Mouse (Mus musculus): ENCODE data around the gene Rasl10a. TPM values are rescaled to one million over a fixed set of nuclear protein-coding genes. Genes with fewer than 3 reads are reported as not detected.

Gene Rasl10a
- polyA plus RNA-seq, 1 experiment, result 6.9 TPM

DNA sequence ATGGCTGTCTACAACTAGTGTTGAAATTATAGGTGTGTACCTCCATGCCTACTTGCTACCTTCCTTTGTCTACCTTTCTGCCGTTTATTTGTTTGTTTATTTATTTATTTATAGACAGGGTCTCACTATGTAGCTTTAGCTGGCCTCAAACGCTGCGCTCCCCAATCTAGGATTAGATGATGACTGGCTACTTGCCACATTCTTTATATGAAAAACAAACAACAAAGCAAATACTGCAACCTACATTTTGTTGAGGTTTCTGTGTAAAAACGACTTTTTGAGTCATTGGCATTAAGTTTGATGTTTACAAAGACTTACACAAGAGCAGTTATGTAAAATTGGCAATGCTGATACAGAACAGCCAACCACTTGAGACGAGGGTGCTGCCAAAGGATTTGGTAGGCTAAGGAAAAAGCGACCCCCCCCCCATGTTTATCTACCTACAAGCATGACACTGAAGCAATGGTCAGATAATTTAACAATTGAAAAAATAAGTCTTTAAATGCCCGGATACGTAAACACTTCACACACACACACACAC is 38.6 kb downstream of the Rasl10a start:
- peaks cover 9% of the 10 kb centered on the region for H3K4me1 ChIP-seq (ENCODE audit: control insufficient read depth, insufficient read depth, low read length)
- DNase-seq, result no peak
- H3K4me3 ChIP-seq (replicated peaks; ENCODE audit: extremely low read depth, low read depth, low read length), result no peak overlapping the region
- TF ChIP-seq POLR2A (IDR thresholded peaks at IDR 0.05; ENCODE audit: borderline replicate concordance, extremely low read depth, low read depth, low read length) (no peak), CTCF (IDR thresholded peaks at IDR 0.05; ENCODE audit: insufficient read depth, low read length) (no peak)
- 20% methylated on average over 8 of the region's 8 CpGs for WGBS

DNA sequence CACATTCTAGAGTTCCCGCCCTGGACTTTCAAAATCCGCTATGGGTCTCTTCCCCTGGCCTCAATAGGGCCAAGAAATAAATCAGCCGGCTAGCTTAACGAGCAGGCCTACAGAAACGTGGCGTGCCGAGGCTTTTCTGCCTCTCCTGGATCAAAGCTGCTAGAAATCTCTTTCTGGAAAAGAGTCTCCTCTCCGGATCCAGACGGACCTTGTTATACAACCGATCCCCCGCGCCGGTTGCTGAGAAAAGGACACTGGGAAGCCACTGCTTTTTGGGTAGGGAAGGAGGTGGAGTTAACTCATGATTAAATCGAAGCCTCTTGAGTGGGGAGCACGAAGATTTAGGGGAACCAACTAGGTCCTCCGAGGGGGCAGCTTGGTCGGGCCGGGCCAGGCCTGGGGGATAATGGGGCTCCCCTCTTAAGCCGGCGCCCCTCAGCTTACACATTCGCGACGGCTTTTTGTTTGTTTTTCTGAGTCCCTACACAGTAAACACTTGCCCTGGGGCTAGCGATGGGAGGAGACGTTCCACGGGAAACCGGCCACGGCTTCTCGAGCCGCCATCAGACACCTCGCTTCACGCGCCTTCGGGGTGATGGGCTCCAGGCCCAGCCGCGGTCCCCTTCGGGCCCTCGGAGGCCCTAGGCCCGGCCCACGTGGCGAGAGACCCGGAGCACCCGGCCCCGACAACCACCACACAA is 40.3 kb downstream of the Rasl10a start:
- peak overlapping the region; percentile 89 for H3K4me3 ChIP-seq (replicated peaks; ENCODE audit: extremely low read depth, low read depth, low read length)
- H3K4me1 ChIP-seq (ENCODE audit: control insufficient read depth, insufficient read depth, low read length), result peaks cover 9% of the 10 kb centered on the region
- TF ChIP-seq POLR2A (IDR thresholded peaks at IDR 0.05; ENCODE audit: borderline replicate concordance, extremely low read depth, low read depth, low read length) (no peak), CTCF (IDR thresholded peaks at IDR 0.05; ENCODE audit: insufficient read depth, low read length) (no peak)
- peak; percentile 49 for DNase-seq
- WGBS, result under 1% methylated on average over 44 of the region's 44 CpGs

DNA sequence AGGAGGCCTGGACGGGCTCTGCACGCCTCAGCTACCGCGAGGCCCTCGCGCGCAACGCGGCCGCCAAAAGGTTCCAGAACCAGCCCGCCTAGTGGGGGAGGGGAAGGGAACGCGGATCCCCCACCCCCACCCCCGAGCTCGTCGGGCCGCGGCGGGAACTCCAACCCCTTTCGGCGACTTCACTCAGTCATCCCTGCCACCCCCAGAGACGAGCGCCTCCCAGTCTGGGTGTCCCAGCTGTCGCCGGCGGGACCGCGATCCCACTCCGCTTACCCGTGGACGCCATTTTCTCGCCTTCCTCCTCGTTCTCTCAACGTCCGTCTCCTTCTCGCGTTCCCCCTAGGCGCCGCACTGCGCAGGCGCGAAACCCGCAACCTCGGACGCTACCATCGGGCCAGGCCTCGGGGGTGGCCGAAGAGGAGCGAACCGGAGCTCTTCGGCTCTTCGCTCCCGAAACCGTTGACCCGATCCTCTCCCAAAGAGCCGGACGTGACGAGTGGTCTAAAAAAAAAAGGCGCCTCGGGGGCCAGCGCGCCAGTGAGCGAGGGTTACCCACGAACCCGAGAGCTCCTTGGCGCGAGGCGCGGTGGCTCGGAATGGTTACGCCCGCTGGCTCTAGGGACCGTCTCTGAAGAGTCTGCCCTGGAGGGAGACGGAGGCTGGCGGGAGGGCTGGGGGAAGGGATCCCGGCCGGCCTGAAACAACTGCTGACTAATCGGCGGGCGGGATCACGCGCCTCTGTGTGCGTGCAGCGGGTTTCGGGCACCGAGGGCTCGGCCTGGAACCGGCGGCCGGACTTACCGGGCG is 41.0 kb downstream of the Rasl10a start, which contains the start of the genes Rhbdd3 and Ewsr1:
Rhbdd3 (plus strand) TSS at position 191 of the 807 bp plus-strand sequence.
Ewsr1 (minus strand) TSS at position 531 of the 807 bp plus-strand sequence.
- Histone ChIP-seq H3K4me1 (ENCODE audit: control insufficient read depth, insufficient read depth, low read length) (peaks cover 7% of the 10 kb centered on the region), H3K4me3 (replicated peaks; ENCODE audit: extremely low read depth, low read depth, low read length) (peak within 1 kb of the TSS; percentile 89)
- DNase-seq, result peak; percentile 99
- TF ChIP-seq CTCF (IDR thresholded peaks at IDR 0.05; ENCODE audit: insufficient read depth, low read length) (no peak), POLR2A (IDR thresholded peaks at IDR 0.05; ENCODE audit: borderline replicate concordance, extremely low read depth, low read depth, low read length) (peak; percentile 98)
- under 1% methylated on average over 91 of the region's 92 CpGs for WGBS

DNA sequence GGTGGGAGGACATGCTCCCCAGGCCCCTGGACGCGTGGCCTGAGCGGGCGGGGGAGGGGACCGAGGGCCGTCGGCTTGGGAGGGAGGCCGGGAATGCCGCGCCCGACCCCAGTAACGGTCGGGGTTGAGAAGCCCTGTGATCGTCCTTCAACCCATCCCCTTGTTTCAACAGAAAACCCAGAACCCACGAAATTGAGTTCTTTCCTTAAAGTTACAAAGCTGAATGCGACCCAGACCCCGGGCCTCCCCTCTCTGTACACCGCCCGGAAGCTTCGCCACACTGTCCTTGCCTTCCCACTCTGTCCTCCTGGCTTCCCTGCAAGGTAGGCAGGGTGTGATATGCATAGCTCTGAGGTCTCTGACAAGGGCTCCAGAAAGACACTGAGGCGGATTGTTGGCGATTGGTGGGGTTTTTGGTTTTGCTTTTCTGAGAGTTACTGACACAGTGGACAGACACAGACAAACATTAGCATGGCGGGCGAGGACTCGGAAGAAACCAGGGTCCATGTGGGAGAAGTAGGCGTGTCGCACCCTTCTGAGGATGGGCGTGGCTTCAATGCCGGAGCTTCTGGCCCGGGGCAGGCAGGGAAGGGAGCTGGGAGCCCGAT is 41.8 kb downstream of the Rasl10a start:
- TF ChIP-seq CTCF (IDR thresholded peaks at IDR 0.05; ENCODE audit: insufficient read depth, low read length), result no peak
- TF ChIP-seq POLR2A (IDR thresholded peaks at IDR 0.05; ENCODE audit: borderline replicate concordance, extremely low read depth, low read depth, low read length), result peak; percentile 68; the same call in 1 of the 2 replicates
- WGBS, result under 1% methylated on average over 31 of the region's 31 CpGs
- peak; percentile 79 for DNase-seq

DNA sequence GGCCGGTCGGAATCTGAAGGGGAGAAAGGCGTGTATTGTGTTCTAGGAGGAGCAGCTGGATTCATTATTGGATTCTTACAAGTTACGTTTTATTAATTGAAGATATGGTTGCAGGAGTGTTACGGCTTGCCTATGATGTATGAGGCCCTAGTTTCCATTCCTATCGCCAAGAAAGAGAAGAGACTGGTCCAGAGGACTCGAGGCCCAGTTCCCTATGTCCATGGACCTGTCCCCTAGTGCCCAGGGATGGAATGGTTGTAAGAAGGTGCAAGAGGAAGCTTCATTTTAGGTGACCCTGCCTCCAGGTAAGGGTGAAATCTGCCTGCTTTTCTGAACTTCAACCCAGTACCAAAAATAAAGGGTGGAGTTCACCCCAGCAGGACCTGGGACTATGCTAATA is 42.4 kb downstream of the Rasl10a start:
- peak overlapping the region; percentile 89 for H3K4me3 ChIP-seq (replicated peaks; ENCODE audit: extremely low read depth, low read depth, low read length)
- TF ChIP-seq POLR2A (IDR thresholded peaks at IDR 0.05; ENCODE audit: borderline replicate concordance, extremely low read depth, low read depth, low read length) (no peak), CTCF (IDR thresholded peaks at IDR 0.05; ENCODE audit: insufficient read depth, low read length) (no peak)
- peaks cover 2% of the 10 kb centered on the region for H3K4me1 ChIP-seq (ENCODE audit: control insufficient read depth, insufficient read depth, low read length)
- 3% methylated on average over 7 of the region's 7 CpGs for WGBS
- DNase-seq, result no peak

More for the DNA sequence above, 41.8 kb downstream of the Rasl10a start:
- Histone ChIP-seq H3K4me1 (ENCODE audit: control insufficient read depth, insufficient read depth, low read length) (peaks cover 3% of the 10 kb centered on the region), H3K4me3 (replicated peaks; ENCODE audit: extremely low read depth, low read depth, low read length) (peak overlapping the region; percentile 89)

DNA sequence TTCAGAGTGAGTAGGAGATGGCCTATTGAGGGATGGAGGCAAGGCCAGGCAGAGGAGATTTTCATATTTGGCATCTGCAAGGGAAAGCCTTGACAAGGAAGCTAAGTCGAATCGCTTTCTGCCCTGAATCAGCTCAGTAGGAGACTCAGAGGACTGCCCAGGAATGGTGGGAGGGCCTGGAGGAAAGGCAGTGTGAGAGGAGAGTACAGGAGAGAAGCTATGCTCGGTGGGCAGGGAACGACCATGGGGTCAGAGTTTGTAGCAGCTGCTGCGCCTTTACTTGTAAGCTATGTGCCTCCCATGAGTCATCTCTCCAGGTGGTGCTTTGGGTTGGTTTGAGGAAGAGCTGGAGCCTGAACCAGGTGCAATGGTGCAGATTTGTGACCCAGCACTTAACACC is 42.9 kb downstream of the Rasl10a start:
- no peak for DNase-seq
- TF ChIP-seq POLR2A (IDR thresholded peaks at IDR 0.05; ENCODE audit: borderline replicate concordance, extremely low read depth, low read depth, low read length) (no peak), CTCF (IDR thresholded peaks at IDR 0.05; ENCODE audit: insufficient read depth, low read length) (no peak)

DNA sequence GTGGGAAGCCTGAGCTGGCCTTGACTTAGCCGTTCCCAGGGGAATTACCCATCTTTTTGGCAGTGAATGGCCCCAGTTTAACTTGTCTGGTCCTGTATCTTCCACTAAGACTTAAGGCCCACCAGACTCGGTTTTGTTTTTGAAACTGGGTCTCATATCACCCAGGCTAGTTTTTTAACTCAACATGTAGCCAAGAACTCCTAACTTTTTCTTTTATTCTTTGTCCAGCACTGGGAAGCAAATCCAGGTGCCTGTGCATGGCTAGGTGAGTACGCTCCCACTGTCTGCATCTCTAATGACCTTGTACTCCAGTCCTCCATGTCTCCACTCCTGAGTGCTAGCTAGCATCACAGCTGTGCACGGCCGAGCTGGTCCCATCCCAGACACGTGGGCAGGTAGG is 43.7 kb downstream of the Rasl10a start:
- WGBS, result 78% methylated on average over 6 of the region's 6 CpGs

More for the DNA sequence above, 42.9 kb downstream of the Rasl10a start:
- 68% methylated on average over 5 of the region's 5 CpGs for WGBS
- Histone ChIP-seq H3K4me1 (ENCODE audit: control insufficient read depth, insufficient read depth, low read length) (no peaks in the 10 kb centered on the region; the same call in none of the 2 replicates), H3K4me3 (replicated peaks; ENCODE audit: extremely low read depth, low read depth, low read length) (no peak overlapping the region)

DNA sequence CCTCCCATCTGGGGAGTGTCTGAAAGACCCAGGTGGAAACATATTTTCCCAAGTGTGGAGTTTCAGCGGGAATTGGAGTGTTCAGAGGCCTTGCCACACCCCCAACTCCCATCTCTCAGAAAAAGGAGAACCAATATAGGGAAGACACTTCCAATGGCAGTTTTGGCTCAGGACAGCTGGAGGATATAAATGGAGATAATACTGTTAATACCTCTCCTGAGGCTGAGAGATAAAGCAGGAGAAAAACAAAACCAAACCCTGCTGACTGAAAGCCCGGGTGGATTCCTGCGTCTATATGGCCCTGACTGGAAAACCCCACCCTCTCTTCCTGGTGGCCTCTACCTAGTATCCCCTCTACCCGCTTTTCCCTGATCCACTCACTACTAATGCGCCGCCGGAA is 44.5 kb downstream of the Rasl10a start:
- 85% methylated on average over 7 of the region's 7 CpGs for WGBS
- TF ChIP-seq POLR2A (IDR thresholded peaks at IDR 0.05; ENCODE audit: borderline replicate concordance, extremely low read depth, low read depth, low read length) (no peak), CTCF (IDR thresholded peaks at IDR 0.05; ENCODE audit: insufficient read depth, low read length) (no peak)
- DNase-seq, result no peak
- Histone ChIP-seq H3K4me1 (ENCODE audit: control insufficient read depth, insufficient read depth, low read length) (no peaks in the 10 kb centered on the region; the same call in none of the 2 replicates), H3K4me3 (replicated peaks; ENCODE audit: extremely low read depth, low read depth, low read length) (no peak overlapping the region)

More for the DNA sequence above, 43.7 kb downstream of the Rasl10a start:
- H3K4me1 ChIP-seq (ENCODE audit: control insufficient read depth, insufficient read depth, low read length), result no peaks in the 10 kb centered on the region; the same call in none of the 2 replicates
- TF ChIP-seq POLR2A (IDR thresholded peaks at IDR 0.05; ENCODE audit: borderline replicate concordance, extremely low read depth, low read depth, low read length), result no peak
- TF ChIP-seq CTCF (IDR thresholded peaks at IDR 0.05; ENCODE audit: insufficient read depth, low read length), result no peak
- H3K4me3 ChIP-seq (replicated peaks; ENCODE audit: extremely low read depth, low read depth, low read length), result no peak overlapping the region
- no peak for DNase-seq

Data from lung, adult 2 months (tissue).